Comparison of ENCODE assay signal across 13 mouse cellular contexts in genomic region chr19:6321786-6322621, GRCm38 (mm10). TPM values are rescaled to one million over a fixed set of nuclear protein-coding genes. Genes with fewer than 3 reads are reported as not detected.
A peak's percentile ranks its signal among the peaks of the same experiment; 100 is the strongest.
DNase-seq lines count a peak whose midpoint lies in the region; ATAC-seq lines count a peak whose summit lies in the region.
"Had no signal": no experiment of that assay in that cellular context is flagged by ENCODE, and none has a peak within 500 bp of the region (broad histone marks: within the 10 kb centered on the region; RNA-seq: fewer than 3 reads in every experiment).

No protein-coding gene starts in this region.

- ATAC-seq in frontal cortex, adult (ENCODE audit: low TSS enrichment) = peak; percentile 67; the same call in 1 of the 2 replicates
- ATAC-seq in intestine, embryonic 16.5 days = peak; percentile 75
- ATAC-seq in hindbrain, embryonic 12.5 days (ENCODE audit: low FRiP score) = no peak
- ATAC-seq: midbrain, embryonic 16.5 days; Patski had no signal

- H3K9me3 ChIP-seq in intestine, embryonic 16.5 days (ENCODE audit: control insufficient read depth, low read length) = no peaks in the 10 kb centered on the region
- H3K9me3 ChIP-seq in hindbrain, embryonic 12.5 days (replicated peaks) = no peaks in the 10 kb centered on the region
- H3K9me3 ChIP-seq: hindbrain, embryonic 10.5 days; limb, embryonic 15.5 days had no signal

- no peaks in the 10 kb centered on the region for H3K27me3 ChIP-seq in intestine, embryonic 16.5 days (replicated peaks; ENCODE audit: control insufficient read depth, insufficient read depth, low read length)
- H3K27me3 ChIP-seq in hindbrain, embryonic 12.5 days = no peaks in the 10 kb centered on the region
- H3K27me3 ChIP-seq: limb, embryonic 15.5 days; Patski had no signal

- H3K36me3 ChIP-seq in intestine, embryonic 16.5 days (ENCODE audit: control insufficient read depth, insufficient read depth, low read length) = peaks cover 14% of the 10 kb centered on the region; the same call in 1 of the 2 replicates
- H3K36me3 ChIP-seq in hindbrain, embryonic 12.5 days = peaks cover 20% of the 10 kb centered on the region

- H3K9ac ChIP-seq in intestine, embryonic 16.5 days (ENCODE audit: low read depth, low read length) = no peak overlapping the region
- no peak overlapping the region for H3K9ac ChIP-seq in hindbrain, embryonic 12.5 days
- H3K9ac ChIP-seq: limb, embryonic 15.5 days had no signal

- DNase-seq in frontal cortex, postnatal 25 days (ENCODE audit: low spot score in 2 of 2) = no peak
- DNase-seq in urinary bladder, postnatal 14 days (ENCODE audit: low spot score) = peak; percentile 76
- DNase-seq in urinary bladder, postnatal 4 days (ENCODE audit: low spot score in 2 of 2) = no peak
- no peak for DNase-seq in spleen, postnatal 14 days (ENCODE audit: low spot score in 2 of 2)
- DNase-seq in left cerebral cortex, adult 9 months (ENCODE audit: low spot score in 2 of 2) = no peak
- DNase-seq: right cerebral cortex, postnatal 4 days had no signal

- H3K4me1 ChIP-seq in intestine, embryonic 16.5 days (ENCODE audit: control insufficient read depth, insufficient read depth, low read length) = no peaks in the 10 kb centered on the region
- no peaks in the 10 kb centered on the region for H3K4me1 ChIP-seq in hindbrain, embryonic 12.5 days
- H3K4me1 ChIP-seq: hindbrain, embryonic 10.5 days had no signal

- H3K27ac ChIP-seq in intestine, embryonic 16.5 days (ENCODE audit: low read length) = no peak overlapping the region
- H3K27ac ChIP-seq in hindbrain, embryonic 12.5 days = no peak overlapping the region
- H3K27ac ChIP-seq: hindbrain, embryonic 10.5 days; limb, embryonic 15.5 days had no signal

- WGBS in intestine, embryonic 16.5 days = 71% methylated on average over 33 of the region's 33 CpGs
- 86% methylated on average over 33 of the region's 33 CpGs for WGBS in hindbrain, embryonic 12.5 days

- H3K4me2 ChIP-seq in intestine, embryonic 16.5 days (ENCODE audit: low read depth, low read length) = no peak overlapping the region
- H3K4me2 ChIP-seq in hindbrain, embryonic 12.5 days (replicated peaks) = no peak overlapping the region
- H3K4me2 ChIP-seq: limb, embryonic 15.5 days had no signal

- H3K4me3 ChIP-seq in intestine, embryonic 16.5 days (ENCODE audit: low read length) = no peak overlapping the region
- H3K4me3 ChIP-seq in hindbrain, embryonic 12.5 days = no peak overlapping the region
- H3K4me3 ChIP-seq: hindbrain, embryonic 10.5 days; limb, embryonic 15.5 days had no signal

RNA-seq across cellular contexts. Expression of gene Men1, which starts 12.8 kb away (rescaled TPM):
- 61.3 and 61.4 TPM in 2 replicates for polyA plus RNA-seq in intestine, embryonic 16.5 days (2015; fragmentation: Nextera tagmentation; extraction: Ambion mirVana)
- 91.5 and 95.8 TPM in 2 replicates for polyA plus RNA-seq in hindbrain, embryonic 12.5 days (2016; fragmentation: Nextera tagmentation; extraction: Ambion mirVana)

RNA-seq across cellular contexts. Expression of gene Cdc42bpg, which starts 15.7 kb away (rescaled TPM):
- polyA plus RNA-seq in intestine, embryonic 16.5 days (2015; fragmentation: Nextera tagmentation; extraction: Ambion mirVana) = 1.2 and 1.5 TPM in 2 replicates
- 0.48 and 0.61 TPM in 2 replicates for polyA plus RNA-seq in hindbrain, embryonic 12.5 days (2016; fragmentation: Nextera tagmentation; extraction: Ambion mirVana)

RNA-seq across cellular contexts. Expression of gene Map4k2, which starts 18.9 kb away (rescaled TPM):
- polyA plus RNA-seq in intestine, embryonic 16.5 days (2015; fragmentation: Nextera tagmentation; extraction: Ambion mirVana) = 7.9 and 10.0 TPM in 2 replicates
- polyA plus RNA-seq in hindbrain, embryonic 12.5 days (2016; fragmentation: Nextera tagmentation; extraction: Ambion mirVana) = 15.0 and 16.0 TPM in 2 replicates

RNA-seq across cellular contexts. Expression of gene Sf1, which starts 41.5 kb away (rescaled TPM):
- polyA plus RNA-seq in intestine, embryonic 16.5 days (2015; fragmentation: Nextera tagmentation; extraction: Ambion mirVana) = 94.7 and 103 TPM in 2 replicates
- polyA plus RNA-seq in hindbrain, embryonic 12.5 days (2016; fragmentation: Nextera tagmentation; extraction: Ambion mirVana) = 168 and 176 TPM in 2 replicates

RNA-seq across cellular contexts. Expression of gene Ehd1, which starts 45.5 kb away (rescaled TPM):
- 135 and 158 TPM in 2 replicates for polyA plus RNA-seq in intestine, embryonic 16.5 days (2015; fragmentation: Nextera tagmentation; extraction: Ambion mirVana)
- polyA plus RNA-seq in hindbrain, embryonic 12.5 days (2016; fragmentation: Nextera tagmentation; extraction: Ambion mirVana) = 90.8 and 92.7 TPM in 2 replicates
